Mouse (Mus musculus) heart, adult 9 months (tissue): ENCODE data around the gene Ntm.

Source experiments
- DNase-seq, 2 experiments: peaks; one replicate each; pipeline ENCODE4 v3.0.0; 2022; ENCODE audit warnings: low spot score in 2 of 2

Ntm gene

DNA sequence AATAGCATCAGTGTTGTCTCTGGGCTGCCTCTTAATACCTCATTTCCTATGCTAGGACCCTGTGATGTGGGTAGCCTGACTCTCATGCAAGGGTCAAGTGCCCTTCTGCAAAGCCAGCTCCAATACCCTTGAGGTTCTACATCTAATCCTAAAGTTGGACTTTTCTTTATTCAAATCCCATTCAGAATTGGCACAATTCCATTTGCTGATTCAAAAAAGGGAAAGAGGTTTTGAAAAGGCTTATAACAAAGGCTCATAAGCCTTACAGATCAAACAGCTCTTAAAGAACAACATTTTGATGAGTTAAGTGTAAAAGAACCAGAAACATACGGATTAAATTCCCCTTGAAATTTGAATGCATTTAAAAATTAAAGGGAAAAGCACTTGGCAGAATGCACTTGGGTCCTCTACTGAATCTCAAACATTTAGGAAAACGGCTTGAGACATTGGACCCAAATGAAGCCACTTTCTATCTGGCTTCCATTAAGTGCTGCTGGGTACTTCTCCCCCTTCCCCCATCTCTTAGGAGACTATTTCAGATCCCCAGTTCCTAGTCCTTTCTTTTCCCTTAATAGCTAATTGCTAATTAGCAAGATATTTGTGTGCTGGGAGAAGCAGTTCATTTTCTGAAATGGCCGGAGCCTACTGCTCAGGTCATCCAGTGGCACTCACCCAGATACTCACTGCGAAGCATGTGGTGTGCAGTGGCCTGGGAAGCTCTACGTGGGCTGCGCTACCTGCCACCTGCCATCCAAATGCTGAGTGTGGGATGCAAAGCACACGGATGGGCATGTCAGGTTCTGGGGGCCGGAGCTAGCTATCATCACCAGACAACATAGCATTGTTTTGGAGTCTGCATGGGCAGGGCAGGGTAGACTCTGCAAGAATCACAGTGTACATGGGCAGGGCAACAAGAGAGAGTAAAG is 720.2 kb downstream of the Ntm start:
- DNase-seq = no peak

DNA sequence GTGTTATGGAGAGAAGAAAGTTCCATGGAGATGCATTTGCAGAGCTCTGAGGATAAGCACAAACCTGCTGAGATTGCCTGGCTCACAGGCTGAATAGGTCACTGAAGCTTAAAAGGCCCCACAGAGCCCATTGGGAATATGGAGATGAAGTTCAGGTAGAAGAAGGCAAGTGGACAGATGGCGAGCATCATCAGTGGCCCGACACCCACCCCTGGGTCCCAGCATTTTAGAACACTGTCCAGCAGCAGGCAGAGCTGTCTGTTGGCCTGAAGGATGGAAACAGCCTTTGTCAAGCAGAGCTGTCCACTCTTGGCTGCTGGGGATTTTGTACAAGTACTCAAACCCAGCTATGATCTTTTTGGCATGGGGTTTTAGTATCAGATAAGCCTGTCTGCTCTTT is 722.1 kb downstream of the Ntm start:
- no peak for DNase-seq

DNA sequence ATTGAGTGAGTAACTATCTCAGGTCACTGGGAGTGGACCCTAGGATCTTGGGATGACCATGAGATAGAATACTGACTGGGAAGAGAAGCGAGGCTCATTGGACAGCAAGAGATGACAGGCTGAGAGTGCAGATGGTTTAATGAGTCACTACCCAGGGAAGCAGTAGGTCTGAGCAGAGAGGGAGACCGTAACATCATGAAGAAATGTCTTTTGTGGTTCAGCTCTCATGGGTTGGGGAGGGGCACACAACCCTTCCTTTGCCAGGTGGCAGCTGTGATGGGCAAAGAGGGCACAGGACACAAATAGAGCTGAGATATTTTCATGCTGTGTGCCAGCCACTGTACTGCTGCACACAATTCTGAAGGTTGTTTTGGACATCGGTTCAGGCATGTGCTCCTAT is 724.0 kb downstream of the Ntm start:
- DNase-seq = no peak

DNA sequence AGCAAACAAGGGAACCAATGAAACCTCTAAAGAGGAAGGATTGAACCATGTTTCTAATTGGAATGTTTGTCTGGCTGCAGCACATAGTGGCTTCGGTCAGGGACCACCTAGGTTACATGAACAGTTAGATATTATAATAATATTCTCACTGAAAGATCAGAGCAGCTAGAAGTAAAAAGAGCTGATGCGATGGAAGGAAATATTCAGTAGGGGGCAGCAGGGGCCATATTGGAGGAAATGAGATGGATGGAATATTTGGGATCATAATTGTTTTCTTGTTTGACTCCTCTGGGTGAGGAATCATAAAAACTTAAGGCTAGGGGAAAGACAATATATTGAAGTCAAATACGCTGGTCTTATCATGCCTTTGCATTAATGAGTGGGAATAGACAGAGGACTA is 726.2 kb downstream of the Ntm start:
- DNase-seq = no peak

DNA sequence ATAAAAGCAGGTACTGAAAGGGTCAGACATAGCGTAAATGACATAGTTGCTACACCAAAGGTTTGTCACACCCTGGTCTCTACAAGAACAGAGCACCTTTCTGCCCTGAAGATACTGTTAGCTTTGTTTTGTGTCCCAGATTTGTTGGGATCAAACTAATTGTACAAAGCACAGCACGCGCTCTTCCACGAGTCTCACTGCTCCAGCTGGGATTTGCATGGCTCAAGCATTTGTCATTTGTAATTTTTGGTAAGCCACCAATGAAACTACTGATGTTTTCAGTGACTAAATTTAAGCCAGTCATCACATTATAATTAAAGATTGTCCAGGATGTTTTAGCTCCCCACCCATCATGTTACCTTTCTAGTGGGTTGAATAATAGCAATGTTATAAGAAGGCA is 735.2 kb downstream of the Ntm start:
- no peak for DNase-seq

DNA sequence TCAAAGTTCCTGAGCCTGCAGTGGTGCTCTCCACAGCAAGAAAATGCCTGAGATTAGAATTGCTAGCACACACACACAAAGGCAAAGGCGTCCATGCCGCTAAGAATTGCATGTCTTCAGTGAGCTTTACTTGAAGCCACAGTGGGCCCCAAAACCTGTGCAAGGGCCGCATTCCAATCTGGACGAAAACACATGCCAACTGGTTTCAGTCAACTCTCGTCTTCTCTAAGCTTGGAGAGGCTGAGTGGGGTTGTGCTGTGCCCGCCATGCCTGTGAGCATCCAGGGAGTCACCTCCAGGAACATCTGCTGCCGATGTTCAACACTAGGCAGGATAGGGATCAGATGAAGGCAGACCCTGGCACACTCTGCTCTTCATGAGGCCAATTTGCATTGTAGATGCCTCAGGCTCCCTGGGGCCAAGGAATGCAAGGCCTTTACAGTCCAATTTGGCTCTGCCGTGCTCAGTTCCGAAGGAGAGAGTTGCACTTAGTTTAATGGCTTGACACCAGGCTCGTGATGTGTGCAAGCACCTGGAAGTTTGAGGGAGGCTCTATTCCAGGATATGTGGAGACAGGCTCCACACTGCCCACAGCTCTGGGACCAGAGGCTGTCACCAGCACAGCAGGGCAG is 739.9 kb downstream of the Ntm start:
- DNase-seq = no peak

DNA sequence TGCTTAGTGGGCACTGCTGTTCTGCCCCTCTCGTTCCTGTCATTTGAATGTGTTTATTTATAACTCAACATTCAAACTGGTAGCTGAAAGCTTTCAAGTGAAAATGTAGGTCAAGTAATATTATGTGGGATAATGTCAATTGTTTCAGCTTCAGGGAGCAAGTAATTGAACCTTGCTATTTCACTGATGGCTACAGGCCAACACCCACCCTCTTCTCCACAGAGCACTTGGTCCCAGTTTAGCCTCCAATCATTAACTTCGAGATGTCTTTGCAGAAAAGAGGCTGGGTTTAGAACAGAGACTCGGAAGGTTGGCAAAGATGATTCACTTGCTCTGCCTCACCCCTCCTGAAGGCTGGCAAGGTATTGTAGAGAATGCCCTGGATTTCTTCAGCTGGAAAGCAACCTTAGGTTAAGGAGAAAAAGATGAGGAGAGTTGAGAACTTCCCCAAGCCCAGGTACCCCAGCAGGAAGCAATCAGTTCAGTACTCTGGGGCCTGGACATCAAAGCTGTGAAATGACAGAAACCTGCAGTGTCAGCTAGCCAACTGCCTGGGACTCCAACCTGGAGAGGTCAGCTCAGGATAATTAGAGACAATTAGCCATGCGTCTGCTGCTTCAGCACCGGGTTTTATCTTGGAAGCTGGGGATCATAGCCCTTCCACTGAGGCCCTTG is 741.9 kb downstream of the Ntm start:
- DNase-seq = no peak

DNA sequence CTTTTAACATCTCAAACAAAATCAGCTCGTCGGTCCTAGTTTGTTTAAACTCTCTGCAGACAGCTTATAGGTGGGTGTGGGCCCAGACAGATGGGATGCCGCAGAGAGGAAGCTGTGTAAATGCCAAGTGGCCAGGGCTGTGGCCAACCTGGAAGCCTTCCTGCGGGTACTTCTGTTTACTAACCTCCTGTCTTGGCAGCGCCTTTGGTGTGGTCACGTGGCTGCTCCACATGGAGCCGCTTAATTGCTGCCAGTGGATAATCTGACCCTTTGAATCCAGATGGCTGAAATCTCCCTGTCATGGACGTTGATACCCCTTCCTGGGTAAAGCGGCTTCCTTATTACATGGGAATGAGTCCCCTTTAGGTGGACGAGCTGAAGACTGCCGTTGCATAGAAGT is 742.4 kb downstream of the Ntm start:
- peak; percentile 48 to 66 for DNase-seq

DNA sequence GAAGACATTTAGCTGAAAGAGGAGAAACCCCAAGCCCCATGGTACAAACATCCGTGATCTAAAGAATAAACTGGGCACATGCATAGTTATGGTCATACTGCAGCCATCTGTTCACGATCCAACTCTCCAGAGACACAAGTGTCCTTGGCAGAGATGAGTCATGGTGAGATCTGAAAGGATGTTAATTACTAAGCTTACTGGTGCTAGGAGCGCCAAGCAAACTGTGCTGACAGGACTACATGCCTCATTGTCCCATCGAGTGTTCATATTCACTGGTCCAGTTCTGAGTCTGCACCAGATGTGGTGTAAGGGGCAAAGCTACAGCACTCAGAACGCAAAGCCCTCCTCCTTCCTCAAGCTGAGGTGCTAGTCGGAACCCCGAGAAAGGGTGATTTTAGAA is 745.0 kb downstream of the Ntm start:
- no peak for DNase-seq

DNA sequence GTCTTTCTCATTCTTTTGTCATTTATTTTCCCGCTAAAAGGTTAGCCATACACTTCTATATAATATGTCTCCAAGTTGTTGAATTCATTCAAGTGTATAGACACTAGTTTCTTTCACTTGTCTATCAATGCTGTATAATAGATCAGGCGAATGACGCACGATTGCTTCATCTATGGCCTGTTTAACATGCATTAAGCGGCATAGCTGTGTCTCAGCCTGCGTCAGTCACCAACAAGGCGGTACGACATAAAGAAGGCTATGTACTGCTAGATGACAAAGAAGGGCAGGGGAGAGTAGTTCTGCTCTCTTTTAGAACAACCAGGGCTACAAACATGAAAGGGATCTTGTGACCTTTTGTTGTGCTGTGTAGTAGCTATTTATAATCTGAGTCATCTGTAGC is 746.4 kb downstream of the Ntm start:
- peak in 1 of 2 experiments; percentile 4 for DNase-seq

DNA sequence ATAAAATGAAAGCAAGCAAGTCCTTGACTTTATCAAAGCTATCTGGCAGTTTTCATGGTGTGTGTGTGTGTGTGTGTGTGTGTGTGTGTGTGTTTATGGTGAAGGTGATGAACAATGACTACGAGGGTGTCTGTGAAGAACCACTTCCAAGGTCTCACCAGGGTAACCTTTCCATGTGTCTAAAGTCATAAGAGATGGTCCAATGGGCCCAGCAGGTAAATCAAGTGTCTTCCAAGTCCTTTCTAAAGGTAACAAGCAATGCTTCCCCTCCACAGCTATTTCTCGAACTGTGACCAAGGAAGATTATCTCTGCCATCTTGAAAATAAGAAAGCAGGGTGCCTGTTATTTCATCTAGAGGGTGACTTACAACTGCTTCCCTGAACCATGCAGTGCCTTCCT is 747.1 kb downstream of the Ntm start:
- DNase-seq = no peak

DNA sequence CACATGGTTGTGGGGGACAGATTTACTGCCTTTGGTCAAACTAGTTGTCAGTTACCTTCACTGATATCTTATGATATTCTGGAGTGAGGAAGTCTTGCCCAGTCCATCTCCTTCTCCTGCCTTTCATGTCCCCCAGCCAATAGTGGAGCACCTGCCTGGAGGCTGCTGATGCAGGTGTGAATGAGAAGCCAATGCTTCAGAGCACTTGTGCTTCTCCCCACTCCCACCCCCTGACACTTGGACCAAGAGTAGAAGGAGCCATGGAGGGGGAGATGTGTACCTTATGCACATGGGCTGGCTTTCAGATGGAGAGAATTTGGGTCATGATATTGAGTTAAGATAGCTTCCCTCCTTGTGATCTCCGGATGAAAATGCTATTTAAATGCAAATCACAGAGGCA is 747.7 kb downstream of the Ntm start:
- DNase-seq = no peak

DNA sequence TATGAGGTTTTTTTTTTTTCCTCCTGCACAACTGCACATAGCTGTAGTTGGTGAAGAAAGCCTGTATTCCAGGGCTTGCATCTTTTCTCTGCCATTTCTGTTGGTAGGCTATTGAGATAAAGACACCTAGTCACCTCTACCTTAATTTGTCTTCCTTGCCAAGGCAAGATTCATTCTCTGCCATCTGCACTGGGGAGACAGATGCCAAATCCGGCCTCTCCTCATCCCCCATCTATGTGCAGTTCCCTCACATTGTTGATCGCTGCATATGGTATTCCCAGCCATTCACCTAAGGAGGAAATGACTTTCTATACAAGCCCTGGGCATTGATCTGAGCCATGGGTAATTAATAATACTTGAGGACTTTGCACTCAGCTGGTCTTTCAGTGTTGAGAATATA is 753.7 kb downstream of the Ntm start:
- DNase-seq = no peak

DNA sequence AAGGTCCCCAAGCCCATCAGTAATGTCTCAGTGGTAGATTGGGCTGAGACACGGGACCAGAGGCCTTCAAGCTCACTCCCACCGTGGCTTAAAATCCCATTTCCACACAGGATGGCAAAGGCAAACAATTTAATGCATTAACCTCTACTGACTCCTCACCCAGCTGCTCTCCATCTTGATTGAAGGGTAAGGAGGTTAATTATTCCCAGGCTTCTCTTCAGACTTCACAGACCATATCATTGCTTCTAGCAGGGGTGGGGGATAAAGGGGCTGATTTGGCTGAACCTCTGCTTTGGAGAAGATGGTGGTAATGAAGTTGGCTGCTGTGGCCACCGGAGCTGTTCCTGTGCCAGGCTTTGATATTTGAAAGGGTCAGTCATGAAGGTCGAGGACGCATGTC is 754.8 kb downstream of the Ntm start:
- DNase-seq = no peak

DNA sequence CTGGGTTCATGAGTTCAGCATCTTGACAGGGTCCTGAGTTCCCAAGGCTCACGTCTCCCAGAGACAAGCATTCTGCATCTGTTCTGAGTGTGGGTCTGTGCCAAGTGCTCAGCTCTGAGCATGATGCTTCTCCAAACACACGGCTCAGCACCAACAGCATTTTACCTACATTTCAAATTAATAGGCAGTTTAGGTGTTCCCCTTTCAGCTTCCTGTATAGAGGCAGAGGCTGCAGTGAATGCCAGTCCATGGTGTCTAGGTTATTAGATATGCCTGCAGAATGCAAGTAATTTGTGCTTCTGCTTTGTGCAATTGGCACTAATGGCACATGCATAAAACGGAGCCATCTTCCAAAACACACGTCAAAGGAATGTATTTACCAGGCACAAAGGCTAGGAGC is 757.3 kb downstream of the Ntm start:
- no peak for DNase-seq

DNA sequence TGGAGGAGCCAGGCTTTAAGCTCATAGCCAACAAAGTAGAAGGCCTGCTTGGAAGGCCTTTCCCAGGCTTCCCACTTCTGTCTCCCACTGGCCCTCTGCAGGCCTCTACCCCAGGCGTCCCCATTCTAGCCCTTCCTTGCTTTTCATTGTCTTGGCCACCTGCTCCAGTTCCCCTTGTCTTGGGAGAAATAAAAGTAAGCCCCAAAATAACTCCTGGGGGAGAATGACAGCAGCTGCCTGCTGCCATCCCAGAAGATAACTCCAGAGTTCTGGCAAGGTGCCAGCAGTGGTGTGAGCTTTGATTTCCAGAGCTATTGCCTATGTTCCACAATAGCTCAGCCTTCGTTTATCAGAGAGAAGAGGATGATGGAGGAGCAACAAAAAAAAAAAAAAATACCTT is 760.7 kb downstream of the Ntm start:
- DNase-seq = no peak

DNA sequence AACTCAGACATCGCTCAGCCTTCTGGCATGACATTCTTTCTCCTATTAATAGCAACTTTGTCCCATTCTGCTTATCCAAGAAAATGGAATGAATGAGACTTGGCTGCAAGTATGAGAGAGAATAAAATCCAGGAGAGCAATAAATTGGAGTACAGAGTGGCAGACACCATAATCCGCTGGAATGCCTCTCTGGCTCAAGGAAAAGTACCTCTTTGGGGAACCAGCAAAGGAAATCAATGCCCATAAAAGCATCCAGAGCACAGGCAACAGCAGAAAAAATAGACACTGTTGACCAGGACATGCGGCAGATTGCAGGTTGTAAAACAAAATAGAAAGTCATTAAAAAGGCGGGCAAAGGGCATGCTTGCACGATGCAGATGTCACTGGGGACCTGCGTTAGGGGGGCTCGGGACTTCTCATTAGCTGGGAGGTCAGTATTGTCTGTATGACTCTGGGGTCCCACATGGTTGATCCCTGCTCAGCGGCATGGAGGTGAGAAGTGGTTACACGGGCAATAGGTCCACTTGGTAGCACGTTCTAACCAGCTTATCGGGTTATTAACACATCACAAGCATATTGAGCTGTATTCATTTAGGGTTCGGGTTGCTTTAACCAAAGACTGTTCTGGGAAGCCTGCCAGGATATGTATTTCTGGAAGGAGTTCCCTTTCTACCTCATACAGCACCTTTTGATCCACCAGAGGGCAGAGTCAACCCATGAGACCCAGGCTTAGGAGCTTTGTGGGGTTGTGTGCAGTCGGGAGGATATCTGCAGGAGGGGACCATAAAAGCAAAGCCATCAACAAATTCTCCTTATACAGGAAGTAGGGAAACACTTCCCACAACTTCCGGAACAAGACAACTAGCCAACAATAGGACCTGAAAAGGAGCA is 761.5 kb downstream of the Ntm start:
- DNase-seq = peak; percentile 6 to 41

DNA sequence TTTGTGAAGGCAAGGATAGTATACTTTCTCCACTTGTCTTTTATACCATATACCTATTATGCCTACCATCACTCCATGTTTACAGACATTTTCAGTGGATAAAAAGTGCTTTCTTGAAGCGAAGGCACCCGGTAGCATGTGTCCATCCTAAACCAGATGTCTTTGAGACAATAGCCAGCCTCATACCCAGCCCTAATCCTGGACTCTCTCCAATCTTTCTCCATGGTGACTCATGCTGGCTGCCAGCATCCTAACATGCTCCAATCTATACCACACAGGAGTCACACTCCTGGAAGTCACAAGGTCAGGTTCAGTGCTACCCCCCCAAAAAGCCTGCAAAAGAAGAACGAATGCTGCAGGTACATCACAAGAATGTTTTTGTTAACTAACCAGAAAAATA is 765.9 kb downstream of the Ntm start:
- DNase-seq = no peak

DNA sequence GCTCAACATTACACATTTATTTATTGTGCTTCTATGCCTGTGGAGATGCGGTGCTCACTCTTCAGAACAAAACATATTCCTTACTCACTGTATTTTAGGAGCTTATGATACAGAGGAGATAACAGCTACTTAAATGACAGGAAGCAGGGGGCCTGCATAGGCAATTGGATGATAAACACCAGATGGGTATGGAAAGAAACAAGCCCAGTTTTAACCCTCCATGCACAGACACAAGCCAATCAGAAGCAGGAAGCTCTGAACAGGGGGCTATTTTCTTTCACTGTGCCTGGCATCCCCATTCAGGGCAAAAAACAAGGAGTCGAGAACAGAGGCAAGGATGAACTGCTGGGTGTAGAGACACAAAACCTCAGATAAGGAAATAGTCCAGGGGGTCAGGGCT is 768.7 kb downstream of the Ntm start:
- DNase-seq = no peak

DNA sequence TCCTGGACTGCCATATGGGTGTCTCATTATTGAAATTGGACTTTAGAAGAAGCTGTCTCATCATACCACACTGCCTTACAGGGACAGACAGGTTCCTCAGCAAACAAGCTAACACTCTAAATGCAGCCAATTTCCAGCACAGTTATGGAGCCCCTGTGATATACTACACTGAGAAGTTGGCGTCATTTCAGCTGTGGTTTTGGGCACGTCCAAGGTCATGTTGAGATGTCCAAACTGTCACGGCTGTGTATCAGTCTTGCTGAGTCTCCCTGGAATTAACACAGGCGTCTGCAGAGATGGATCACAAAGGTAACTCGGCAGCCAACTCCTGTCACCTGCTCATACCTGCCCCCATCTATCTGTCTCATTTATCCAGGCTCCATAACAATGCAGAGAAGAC is 779.9 kb downstream of the Ntm start:
- DNase-seq = no peak

DNA sequence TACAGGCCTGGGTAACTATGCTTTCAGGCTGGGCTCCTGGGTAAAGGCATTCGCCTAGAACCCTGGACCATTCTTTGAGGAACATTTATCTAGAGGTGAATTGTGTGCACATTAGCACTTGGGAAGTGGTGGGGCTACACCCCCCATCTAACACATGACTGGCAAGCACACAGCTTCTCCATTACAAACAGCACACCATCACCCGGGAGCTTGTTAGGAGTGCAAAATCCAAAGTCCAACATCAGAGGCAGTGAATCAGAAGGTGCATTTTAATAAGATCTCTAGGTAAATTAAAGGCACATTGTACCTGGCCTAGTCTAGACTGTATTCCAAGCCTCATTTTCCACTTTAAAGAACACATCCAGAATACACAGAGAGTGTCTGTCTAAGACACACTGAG is 781.3 kb downstream of the Ntm start:
- DNase-seq = no peak

DNA sequence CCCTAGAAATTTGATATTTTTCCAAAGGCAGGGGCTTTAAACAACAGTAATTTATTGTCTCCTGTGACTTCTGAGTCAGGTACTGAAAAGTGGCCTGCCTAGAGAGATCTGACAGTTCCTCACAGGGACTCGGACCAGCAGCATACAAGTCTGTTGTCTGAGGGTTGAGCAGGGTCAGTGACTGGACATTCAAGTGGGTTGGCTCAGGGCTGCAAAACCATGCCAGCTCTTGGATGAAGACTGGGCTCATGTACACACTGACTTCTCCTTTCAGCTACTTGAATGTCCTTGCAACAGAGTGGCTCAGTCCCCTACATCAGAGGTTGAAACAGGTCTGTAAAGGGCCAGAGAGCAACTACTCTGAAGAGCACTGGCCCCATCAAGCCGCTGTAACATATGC is 797.2 kb downstream of the Ntm start:
- DNase-seq = peak; percentile 21 to 25
